Mouse (Mus musculus) myocyte (in vitro differentiated cells): ENCODE data around the gene Smarca4. TPM values are rescaled to one million over a fixed set of nuclear protein-coding genes. Genes with fewer than 3 reads are reported as not detected.

Source experiments
- H3K27me3 ChIP-seq: one replicate; pipeline ENCODE4 v1.6.1; 2011; ENCODE audit not compliant: control insufficient read depth, insufficient read depth, insufficient read length
- H3K36me3 ChIP-seq: one replicate; pipeline ENCODE4 v1.6.1; 2011; ENCODE audit not compliant: control insufficient read depth, insufficient read depth
- H3K4me2 ChIP-seq: one replicate; pipeline ENCODE4 v1.6.1; 2011; ENCODE audit warnings: low read depth, control low read depth
- H3K4me3 ChIP-seq: one replicate; pipeline ENCODE4 v1.5.1; 2011; ENCODE audit warnings: mild to moderate bottlenecking, control low read depth, moderate library complexity
- H3K79me2 ChIP-seq: one replicate; pipeline ENCODE4 v1.6.1; 2011; ENCODE audit not compliant: control insufficient read depth, insufficient read depth
- H3ac ChIP-seq: one replicate; pipeline ENCODE4 v1.6.1; 2011; ENCODE audit not compliant: control insufficient read depth, insufficient read length
- CEBPB ChIP-seq: IDR thresholded peaks from 2 replicates; pipeline ENCODE4 v1.6.1; 2011; ENCODE audit warnings: mild to moderate bottlenecking, moderate library complexity; ENCODE audit not compliant: poor library complexity, insufficient read depth, severe bottlenecking
- E2F4 ChIP-seq: IDR thresholded peaks from one replicate; pipeline ENCODE4 v1.6.1; 2011; ENCODE audit warnings: mild to moderate bottlenecking, control low read depth, moderate library complexity; ENCODE audit not compliant: insufficient read depth
- MAX ChIP-seq: IDR thresholded peaks from one replicate; pipeline ENCODE4 v1.6.1; 2011; ENCODE audit warnings: low read depth, mild to moderate bottlenecking, control low read depth
- MYOD1 ChIP-seq, 3 experiments: IDR thresholded peaks; one replicate each; pipeline ENCODE4 v1.6.1; 2011; ENCODE audit warnings: control low read depth in 2 of 3, low read depth in 2 of 3, mild to moderate bottlenecking in 2 of 3, moderate library complexity in 1 of 3; ENCODE audit not compliant: insufficient read length in 2 of 3, control insufficient read depth in 1 of 3
- MYOG ChIP-seq, 3 experiments: IDR thresholded peaks; one replicate each; pipeline ENCODE4 v1.6.1; 2011; ENCODE audit warnings: control low read depth in 2 of 3, low read depth in 2 of 3, mild to moderate bottlenecking in 2 of 3; ENCODE audit not compliant: insufficient read length in 2 of 3, control insufficient read depth in 1 of 3, insufficient read depth in 1 of 3
- POLR2A ChIP-seq: IDR thresholded peaks from one replicate; pipeline ENCODE4 v1.6.1; 2011; ENCODE audit warnings: low read depth, mild to moderate bottlenecking, control low read depth, moderate library complexity; ENCODE audit not compliant: insufficient read length
- POLR2AphosphoS2 ChIP-seq: IDR thresholded peaks from one replicate; pipeline ENCODE4 v1.6.1; 2011; ENCODE audit warnings: low read depth, control low read depth; ENCODE audit not compliant: insufficient read length
- REST ChIP-seq: IDR thresholded peaks from one replicate; pipeline ENCODE4 v1.6.1; 2011; ENCODE audit warnings: mild to moderate bottlenecking, control low read depth, moderate library complexity; ENCODE audit not compliant: insufficient read depth, insufficient read length
- SRF ChIP-seq: IDR thresholded peaks from one replicate; pipeline ENCODE4 v1.6.1; 2011; ENCODE audit warnings: low read depth; ENCODE audit not compliant: control insufficient read depth, insufficient read length
- TCF12 ChIP-seq: IDR thresholded peaks from one replicate; pipeline ENCODE4 v1.6.1; 2011; ENCODE audit warnings: mild to moderate bottlenecking, control low read depth; ENCODE audit not compliant: poor library complexity, insufficient read depth, severe bottlenecking
- TCF3 ChIP-seq: IDR thresholded peaks from one replicate; pipeline ENCODE4 v1.6.1; 2011; ENCODE audit warnings: low read depth, control low read depth; ENCODE audit not compliant: insufficient read length
- USF1 ChIP-seq: IDR thresholded peaks from one replicate; pipeline ENCODE4 v1.6.1; 2011; ENCODE audit warnings: low read depth, mild to moderate bottlenecking, control low read depth, moderate library complexity
- polyA plus RNA-seq: library from polyadenylated mRNA; unstranded; fragments of >200 nt; fragmentation: generic; extraction: Trizol; gene quantifications from one replicate; pipeline ENCODE4 v1.2.1, GENCODE M21; 2012; ENCODE audit warnings: missing spikeins

Smarca4 gene
- polyA plus RNA-seq, 1 experiment, result 68.0 TPM

GRCm38 (mm10) chr9:21601073-21601472, 14.9 kb upstream of the Smarca4 start:
- Histone ChIP-seq H3K79me2 (no peaks in the 10 kb centered on the region), H3K36me3 (peaks cover 3% of the 10 kb centered on the region), H3K4me2 (no peak overlapping the region), H3K4me3 (no peak overlapping the region), H3ac (no peak overlapping the region), H3K27me3 (no peaks in the 10 kb centered on the region)
- TF ChIP-seq E2F4 (no peak), POLR2AphosphoS2 (no peak), MYOG (IDR thresholded peaks at IDR 0.05; ENCODE audit: control insufficient read depth in 1 of 3, insufficient read depth in 1 of 3, insufficient read length in 2 of 3, low read depth in 2 of 3) (no peak), SRF (no peak), REST (no peak), USF1 (no peak), MAX (no peak), POLR2A (no peak), TCF12 (no peak), CEBPB (no peak), MYOD1 (IDR thresholded peaks at IDR 0.05; ENCODE audit: control insufficient read depth in 1 of 3, insufficient read length in 2 of 3, low read depth in 2 of 3) (no peak)

GRCm38 (mm10) chr9:21601722-21602399, 14.1 kb upstream of the Smarca4 start:
- no peaks in the 10 kb centered on the region for H3K79me2 ChIP-seq
- no peak for TF ChIP-seq TCF3
- TF ChIP-seq REST, result no peak
- no peak for TF ChIP-seq POLR2AphosphoS2
- no peak for TF ChIP-seq CEBPB
- TF ChIP-seq SRF, result no peak
- no peak for TF ChIP-seq MYOG (IDR thresholded peaks at IDR 0.05; ENCODE audit: control insufficient read depth in 1 of 3, insufficient read depth in 1 of 3, insufficient read length in 2 of 3, low read depth in 2 of 3)
- TF ChIP-seq MYOD1 (IDR thresholded peaks at IDR 0.05; ENCODE audit: control insufficient read depth in 1 of 3, insufficient read length in 2 of 3, low read depth in 2 of 3), result no peak
- no peak for TF ChIP-seq TCF12
- TF ChIP-seq MAX, result no peak
- no peak for TF ChIP-seq USF1
- TF ChIP-seq POLR2A, result no peak
- TF ChIP-seq E2F4, result no peak
- H3K27me3 ChIP-seq, result no peaks in the 10 kb centered on the region
- no peak overlapping the region for H3K4me3 ChIP-seq
- no peak overlapping the region for H3K4me2 ChIP-seq
- no peaks in the 10 kb centered on the region for H3K36me3 ChIP-seq
- no peak overlapping the region for H3ac ChIP-seq

- no peak for TF ChIP-seq MAX
- TF ChIP-seq REST, result no peak
- no peak for TF ChIP-seq MYOG (IDR thresholded peaks at IDR 0.05; ENCODE audit: control insufficient read depth in 1 of 3, insufficient read depth in 1 of 3, insufficient read length in 2 of 3, low read depth in 2 of 3)
- TF ChIP-seq TCF3, result no peak
- H3K79me2 ChIP-seq, result no peaks in the 10 kb centered on the region
- H3ac ChIP-seq, result no peak overlapping the region
- H3K4me3 ChIP-seq, result no peak overlapping the region
- H3K27me3 ChIP-seq, result no peaks in the 10 kb centered on the region
- no peaks in the 10 kb centered on the region for H3K36me3 ChIP-seq
- no peak overlapping the region for H3K4me2 ChIP-seq
Observed at GRCm38 (mm10) chr9:21604119-21604518, 11.8 kb upstream of the Smarca4 start.

GRCm38 (mm10) chr9:21605865-21606264, 10.1 kb upstream of the Smarca4 start:
- no peak overlapping the region for H3ac ChIP-seq
- H3K79me2 ChIP-seq, result no peaks in the 10 kb centered on the region
- H3K4me3 ChIP-seq, result no peak overlapping the region
- TF ChIP-seq TCF12 (no peak), MYOG (IDR thresholded peaks at IDR 0.05; ENCODE audit: control insufficient read depth in 1 of 3, insufficient read depth in 1 of 3, insufficient read length in 2 of 3, low read depth in 2 of 3) (no peak), E2F4 (no peak), TCF3 (no peak), CEBPB (no peak), REST (no peak), MAX (no peak), POLR2A (no peak), SRF (no peak), USF1 (no peak), POLR2AphosphoS2 (no peak), MYOD1 (IDR thresholded peaks at IDR 0.05; ENCODE audit: control insufficient read depth in 1 of 3, insufficient read length in 2 of 3, low read depth in 2 of 3) (no peak)
- no peaks in the 10 kb centered on the region for H3K27me3 ChIP-seq
- H3K4me2 ChIP-seq, result no peak overlapping the region
- no peaks in the 10 kb centered on the region for H3K36me3 ChIP-seq

- TF ChIP-seq TCF12 (no peak), REST (no peak), USF1 (no peak), POLR2A (no peak), TCF3 (no peak), MAX (no peak), E2F4 (no peak), POLR2AphosphoS2 (no peak), SRF (no peak), MYOD1 (IDR thresholded peaks at IDR 0.05; ENCODE audit: control insufficient read depth in 1 of 3, insufficient read length in 2 of 3, low read depth in 2 of 3) (no peak), MYOG (IDR thresholded peaks at IDR 0.05; ENCODE audit: control insufficient read depth in 1 of 3, insufficient read depth in 1 of 3, insufficient read length in 2 of 3, low read depth in 2 of 3) (no peak), CEBPB (no peak)
- no peak overlapping the region for H3K4me3 ChIP-seq
- no peaks in the 10 kb centered on the region for H3K36me3 ChIP-seq
- no peak overlapping the region for H3K4me2 ChIP-seq
- no peaks in the 10 kb centered on the region for H3K79me2 ChIP-seq
- H3ac ChIP-seq, result no peak overlapping the region
- no peaks in the 10 kb centered on the region for H3K27me3 ChIP-seq
Observed at GRCm38 (mm10) chr9:21606648-21607047, 9.3 kb upstream of the Smarca4 start.
